Mouse (Mus musculus): ENCODE results near the gene Fam167b.

DNA sequence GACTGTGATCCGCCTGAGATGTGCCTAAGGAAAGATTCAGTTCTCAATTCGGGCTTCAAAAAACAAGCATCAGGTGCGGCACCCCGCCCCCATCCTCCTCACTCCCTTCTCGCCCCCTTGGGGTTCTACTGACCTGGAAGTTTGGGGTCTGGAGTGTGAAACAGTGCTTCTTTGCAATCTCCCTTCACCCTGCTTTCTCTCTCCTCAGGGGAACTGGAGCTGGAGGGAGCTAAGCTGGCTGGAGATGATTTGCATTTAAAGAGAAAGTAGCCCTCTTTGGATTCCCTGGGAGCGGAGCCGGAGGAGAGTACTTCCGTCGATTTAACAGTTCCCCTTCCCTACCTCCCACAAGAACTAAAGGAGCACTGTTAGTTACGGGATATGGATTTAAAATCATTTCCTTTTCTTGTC is 45.3 kb upstream of the Fam167b start, which contains the start of gene Ccdc28b:
- TF ChIP-seq MAFK (IDR thresholded peaks at IDR 0.05; ENCODE audit: insufficient read depth, low read depth, low read length) (no peak), CHD2 (IDR thresholded peaks at IDR 0.05; ENCODE audit: low read depth, low read length) (0 out of 2 replicates have a peak, but pooled peaks have one; percentile 24)

Measured in ES-E14 (cell line).